8 mouse cellular contexts compared by ENCODE assay signal in the genomic region with DNA sequence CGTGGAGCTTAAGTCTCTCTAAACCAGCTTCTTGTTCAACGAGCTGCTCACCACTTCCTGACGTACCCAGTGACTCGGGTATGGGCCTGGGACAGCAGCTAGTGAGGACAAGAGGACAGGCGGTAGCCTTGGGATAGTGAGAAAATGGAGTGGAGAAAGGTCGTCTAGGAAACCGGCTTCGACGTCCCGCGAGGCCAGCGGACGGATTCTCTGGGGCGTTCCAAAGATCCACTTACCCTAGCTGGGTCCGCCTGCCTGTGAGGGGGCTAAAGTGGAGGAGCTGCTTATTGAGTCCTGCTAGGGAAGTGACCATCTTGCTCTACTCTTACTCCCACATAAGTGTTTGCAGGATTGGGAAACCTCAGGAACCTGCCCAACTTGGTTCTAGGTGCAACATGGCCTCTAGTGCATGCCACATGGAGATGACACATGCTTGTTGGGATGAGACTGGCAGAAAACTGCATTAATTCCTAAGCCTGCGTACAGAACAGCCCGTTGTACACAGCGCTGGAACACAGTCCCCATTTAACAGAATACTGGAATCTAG. TPM values are rescaled to one million over a fixed set of nuclear protein-coding genes. Genes with fewer than 3 reads are reported as not detected.
DNase-seq lines count a peak whose midpoint lies in the region; ATAC-seq and TF ChIP-seq lines count a peak whose summit lies in the region.

No protein-coding gene starts in this region.

- H3K36me3 ChIP-seq in heart, embryonic 11.5 days (ENCODE audit: control insufficient read depth, insufficient read depth, low read length): no peaks in the 10 kb centered on the region
- H3K36me3 ChIP-seq in ES-E14 (ENCODE audit: control insufficient read depth, insufficient read depth, low read length, poor library complexity, severe bottlenecking): no peaks in the 10 kb centered on the region; the same call in 1 of the 2 replicates
- H3K36me3 ChIP-seq in forebrain, postnatal 0 days (ENCODE audit: insufficient read depth): no peaks in the 10 kb centered on the region
- no peaks in the 10 kb centered on the region for H3K36me3 ChIP-seq in lung, postnatal 0 days (ENCODE audit: insufficient read depth, low read length)

- peak overlapping the region; percentile 83 for H3K4me2 ChIP-seq in heart, embryonic 11.5 days
- H3K4me2 ChIP-seq in forebrain, postnatal 0 days (ENCODE audit: low read depth): peak overlapping the region; percentile 73
- H3K4me2 ChIP-seq in lung, postnatal 0 days (replicated peaks; ENCODE audit: low read depth, low read length): peak overlapping the region; percentile 63

- peak overlapping the region; percentile 80 for H3K4me3 ChIP-seq in heart, embryonic 11.5 days (ENCODE audit: low read depth, low read length)
- H3K4me3 ChIP-seq in ES-E14 (ENCODE audit: insufficient read depth in 1 of 2, low read depth in 1 of 2, low read length in 2 of 2, poor library complexity in 1 of 2, severe bottlenecking in 1 of 2): peak overlapping the region; percentile 66 to 96
- H3K4me3 ChIP-seq in forebrain, postnatal 0 days (ENCODE audit: low read depth, low read length): peak overlapping the region; percentile 69
- H3K4me3 ChIP-seq in lung, postnatal 0 days (ENCODE audit: low read depth, low read length): peak overlapping the region; percentile 87

- peak; percentile 10; the same call in 1 of the 2 replicates for TF ChIP-seq EP300 in lung, postnatal 0 days (IDR thresholded peaks at IDR 0.05)

- no peak for DNase-seq in heart, postnatal 4 days
- no peak for DNase-seq in ES-E14 (ENCODE audit: low read depth, low spot score)
- no peak for DNase-seq in forebrain, postnatal 0 days
- DNase-seq in lung, postnatal 0 days (ENCODE audit: low spot score): peak; percentile 89
- no peak for DNase-seq in layer of hippocampus, postnatal 10 days (ENCODE audit: low spot score in 2 of 2)
- DNase-seq in retina, embryonic 14.5 days (ENCODE audit: low spot score): no peak
- no peak for DNase-seq in gastrocnemius, postnatal 10 days

- 12% methylated on average over 18 of the region's 18 CpGs for WGBS in heart, embryonic 11.5 days (ENCODE audit: insufficient replicate concordance)
- 13% methylated on average over 18 of the region's 18 CpGs for WGBS in forebrain, postnatal 0 days
- WGBS in lung, postnatal 0 days: 11% methylated on average over 18 of the region's 18 CpGs

- no peak for TF ChIP-seq CTCF in forebrain, postnatal 0 days (IDR thresholded peaks at IDR 0.05; ENCODE audit: low read depth)
- TF ChIP-seq CTCF in lung, postnatal 0 days (IDR thresholded peaks at IDR 0.05): no peak

- in situ Hi-C loops in ES-E14 (cut with MboI; ENCODE audit: low sequenced_read_pairs in 2 of 2, unreplicated experiment in 2 of 2): no loop called here

- H3K4me1 ChIP-seq in heart, embryonic 11.5 days (ENCODE audit: control insufficient read depth, insufficient read depth, low read length): peaks cover 21% of the 10 kb centered on the region
- H3K4me1 ChIP-seq in ES-E14 (ENCODE audit: control insufficient read depth in 2 of 2, insufficient read depth in 2 of 2, low read length in 2 of 2, poor library complexity in 1 of 2): peaks cover 4 to 9% of the 10 kb centered on the region in 2 experiments; a peak in 2 of 4 replicates
- peaks cover 3% of the 10 kb centered on the region; the same call in 1 of the 2 replicates for H3K4me1 ChIP-seq in forebrain, postnatal 0 days (ENCODE audit: insufficient read depth)
- H3K4me1 ChIP-seq in lung, postnatal 0 days (ENCODE audit: insufficient read depth, low read depth, low read length): peaks cover 15% of the 10 kb centered on the region; the same call in 1 of the 2 replicates

- peak overlapping the region; percentile 81 for H3K9ac ChIP-seq in heart, embryonic 11.5 days (ENCODE audit: low read depth, low read length)
- peak overlapping the region; percentile 73 for H3K9ac ChIP-seq in ES-E14 (ENCODE audit: insufficient read depth, low read depth, low read length, poor library complexity, severe bottlenecking)
- peak overlapping the region; percentile 81 for H3K9ac ChIP-seq in forebrain, postnatal 0 days
- peak overlapping the region; percentile 51; the same call in 1 of the 2 replicates for H3K9ac ChIP-seq in lung, postnatal 0 days (replicated peaks; ENCODE audit: low read depth)

- peak; percentile 25 for ATAC-seq in heart, embryonic 11.5 days (replicated peaks; ENCODE audit: insufficient number of reproducible peaks, low FRiP score, low TSS enrichment)
- ATAC-seq in forebrain, postnatal 0 days: peak; percentile 35
- ATAC-seq in lung, postnatal 0 days: peak; percentile 29

- H3K27me3 ChIP-seq in heart, embryonic 11.5 days (ENCODE audit: control insufficient read depth, insufficient read depth, low read length): no peaks in the 10 kb centered on the region
- H3K27me3 ChIP-seq in forebrain, postnatal 0 days (ENCODE audit: insufficient read depth, low read length): no peaks in the 10 kb centered on the region
- no peaks in the 10 kb centered on the region for H3K27me3 ChIP-seq in lung, postnatal 0 days (replicated peaks; ENCODE audit: insufficient read depth, low read length)

- peak overlapping the region; percentile 82 for H3K27ac ChIP-seq in heart, embryonic 11.5 days (ENCODE audit: low read depth, low read length)
- peak overlapping the region; percentile 51 for H3K27ac ChIP-seq in ES-E14 (ENCODE audit: insufficient read depth, low read depth, low read length, poor library complexity, severe bottlenecking)
- peak overlapping the region; percentile 85 for H3K27ac ChIP-seq in forebrain, postnatal 0 days (ENCODE audit: low read depth, low read length)
- peak overlapping the region; percentile 98 for H3K27ac ChIP-seq in lung, postnatal 0 days (ENCODE audit: low read length)

- H3K9me3 ChIP-seq in heart, embryonic 11.5 days (replicated peaks; ENCODE audit: control insufficient read depth, low read length): no peaks in the 10 kb centered on the region
- no peaks in the 10 kb centered on the region for H3K9me3 ChIP-seq in ES-E14 (ENCODE audit: control insufficient read depth, insufficient read depth, low read depth, low read length)
- H3K9me3 ChIP-seq in forebrain, postnatal 0 days (ENCODE audit: low read length): no peaks in the 10 kb centered on the region
- H3K9me3 ChIP-seq in lung, postnatal 0 days (ENCODE audit: low read length): no peaks in the 10 kb centered on the region

TF ChIP-seq in ES-E14, 5 proteins besides CTCF, POLR2A, EP300 and RAD21:
- TF ChIP-seq MAFK (IDR thresholded peaks at IDR 0.05; ENCODE audit: insufficient read depth, low read depth, low read length) (no peak), ZC3H11A (IDR thresholded peaks at IDR 0.05; ENCODE audit: borderline replicate concordance, low read depth, low read length) (no peak), HCFC1 (IDR thresholded peaks at IDR 0.05; ENCODE audit: borderline replicate concordance, insufficient read depth, low read length) (no peak), ZNF384 (IDR thresholded peaks at IDR 0.05; ENCODE audit: low read depth, low read length) (no peak), CHD2 (IDR thresholded peaks at IDR 0.05; ENCODE audit: low read depth, low read length) (0 out of 2 replicates have a peak, but pooled peaks have one; percentile 9)

RNA-seq across cellular contexts. Expression of gene B4galt1, which starts 0.7 kb away (rescaled TPM):
- 43.9 and 50.2 TPM in 2 replicates for polyA plus RNA-seq in heart, embryonic 11.5 days (2014; fragmentation: Nextera tagmentation; extraction: Ambion mirVana)
- 10 to 100 TPM; 92.2 to 93.6 TPM for total RNA-seq in heart, postnatal 4 days (2021)
- 29.2 and 35.8 TPM in 2 replicates for total RNA-seq in ES-E14 (2012; rRNA removed)
- 6.8 and 10.0 TPM in 2 replicates for total RNA-seq in forebrain, postnatal 0 days (2014; rRNA removed)
- polyA plus RNA-seq in forebrain, postnatal 0 days (2015; fragmentation: Nextera tagmentation; extraction: Ambion mirVana): 4.6 and 4.9 TPM in 2 replicates
- 82.9 and 89.4 TPM in 2 replicates for polyA plus RNA-seq in lung, postnatal 0 days (2015; fragmentation: Nextera tagmentation; extraction: Ambion mirVana)
- total RNA-seq in layer of hippocampus, postnatal 10 days (2021): 1 to 10 TPM; 6.5 to 7.0 TPM
- total RNA-seq in gastrocnemius, postnatal 10 days (2021): 10 to 100 TPM; 52.0 to 58.6 TPM
